Mouse (Mus musculus) pancreas, adult 10 weeks (tissue): Measurements from ENCODE around the gene Rpl36a. TPM values are rescaled to one million over a fixed set of nuclear protein-coding genes. Genes with fewer than 3 reads are reported as not detected.

ENCODE experiments used
- polyA plus RNA-seq: library from polyadenylated mRNA; stranded (reverse); fragments of 350-450 nt; fragmentation: Illumina TruSeq; extraction: RNeasy Lipid Tissue Mini Kit (QIAGEN cat#74804); gene quantifications from one replicate; pipeline ENCODE4 v1.2.3, GENCODE M21; 2015; ENCODE audit warnings: low read depth, low replicate concordance; ENCODE audit not compliant: insufficient read depth

Rpl36a gene
- 473 TPM for polyA plus RNA-seq

DNA sequence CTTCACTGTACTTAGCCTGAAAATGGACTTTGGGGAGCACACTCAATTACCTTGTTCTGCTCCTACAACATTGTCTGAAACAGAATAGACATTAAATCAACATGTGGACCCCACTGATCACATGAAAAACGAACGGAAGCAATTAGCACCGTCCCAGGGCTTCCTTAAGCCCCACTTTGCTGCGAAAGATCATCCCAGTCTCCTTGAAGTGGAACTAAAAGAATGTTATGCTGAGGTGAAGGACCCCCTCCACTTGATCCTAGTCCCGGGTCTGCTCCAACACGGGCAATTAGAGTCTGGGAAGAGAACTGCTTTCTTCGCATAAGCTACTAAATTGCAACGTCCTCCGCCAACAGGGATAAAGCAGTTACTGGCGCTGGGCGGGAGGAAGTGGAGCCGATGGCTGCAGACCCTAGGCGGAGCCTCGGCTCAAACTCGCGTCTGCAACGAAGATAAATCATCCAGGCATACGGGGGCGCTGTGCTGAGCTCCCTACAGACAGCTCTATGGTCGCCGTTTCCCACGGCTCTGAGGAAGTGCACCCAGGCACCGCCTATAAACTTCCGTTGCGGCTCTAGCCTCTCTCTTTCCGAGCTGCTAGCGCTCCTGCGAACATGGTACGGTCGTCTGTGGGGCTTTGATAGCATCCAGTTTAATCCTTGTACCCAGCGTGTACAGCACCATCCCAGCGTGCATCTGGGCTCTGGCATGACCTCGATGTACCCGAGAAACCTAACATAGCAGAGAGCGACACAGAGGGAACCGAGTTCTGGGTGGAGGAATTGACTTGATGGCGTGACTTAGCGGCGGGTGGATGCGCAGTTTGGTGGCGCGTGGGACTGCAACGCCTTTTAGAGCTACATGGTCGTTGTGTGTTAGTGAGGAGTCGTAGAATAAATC is at the start of gene Rpl36a:
Gene Rpl36a, plus strand, starts transcription at position 552 of the 900 bp plus-strand sequence.

DNA sequence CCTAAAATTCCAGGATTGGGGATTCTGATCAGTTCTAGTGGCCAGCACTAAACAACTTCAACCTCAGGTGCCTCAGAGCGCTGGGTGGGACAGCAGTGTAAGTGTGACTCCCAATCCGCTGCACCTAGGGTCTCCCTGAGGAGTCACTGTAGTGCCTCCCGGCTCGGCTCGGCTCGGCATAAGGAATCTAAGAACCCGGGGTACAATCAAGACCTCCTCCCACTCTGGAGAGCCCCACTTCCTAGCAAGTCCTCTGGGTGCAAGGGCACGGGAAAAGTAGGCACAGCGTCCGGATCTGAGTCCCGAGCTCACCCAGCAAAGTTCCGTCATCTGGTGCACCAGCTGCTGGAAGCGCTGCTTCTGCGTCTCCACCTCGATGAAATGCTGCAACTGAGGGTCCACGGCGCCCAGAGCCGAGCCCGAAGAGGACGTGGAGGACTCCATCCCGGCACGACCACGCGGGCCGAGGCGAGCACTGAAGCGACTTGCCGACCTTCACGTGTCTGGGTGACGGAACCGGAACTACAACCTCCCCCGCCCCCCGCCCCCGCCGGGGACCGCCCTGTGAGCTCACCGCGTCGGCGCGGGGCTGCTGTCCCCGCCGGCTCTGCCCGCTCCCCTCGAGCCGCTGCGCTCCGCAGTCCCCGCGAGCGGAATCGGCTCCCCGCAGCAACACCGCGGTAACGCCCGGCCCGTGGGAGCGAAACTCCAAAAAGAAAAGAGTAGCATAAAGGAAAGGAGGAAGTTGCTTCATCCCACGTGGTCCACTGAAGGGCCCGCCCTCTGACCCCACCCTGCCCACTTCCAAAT is 44.1 kb upstream of the Rpl36a start, which contains the start of gene Timm8a1:
Gene Timm8a1, minus strand, starts transcription at position 721 of the 810 bp plus-strand sequence.

DNA sequence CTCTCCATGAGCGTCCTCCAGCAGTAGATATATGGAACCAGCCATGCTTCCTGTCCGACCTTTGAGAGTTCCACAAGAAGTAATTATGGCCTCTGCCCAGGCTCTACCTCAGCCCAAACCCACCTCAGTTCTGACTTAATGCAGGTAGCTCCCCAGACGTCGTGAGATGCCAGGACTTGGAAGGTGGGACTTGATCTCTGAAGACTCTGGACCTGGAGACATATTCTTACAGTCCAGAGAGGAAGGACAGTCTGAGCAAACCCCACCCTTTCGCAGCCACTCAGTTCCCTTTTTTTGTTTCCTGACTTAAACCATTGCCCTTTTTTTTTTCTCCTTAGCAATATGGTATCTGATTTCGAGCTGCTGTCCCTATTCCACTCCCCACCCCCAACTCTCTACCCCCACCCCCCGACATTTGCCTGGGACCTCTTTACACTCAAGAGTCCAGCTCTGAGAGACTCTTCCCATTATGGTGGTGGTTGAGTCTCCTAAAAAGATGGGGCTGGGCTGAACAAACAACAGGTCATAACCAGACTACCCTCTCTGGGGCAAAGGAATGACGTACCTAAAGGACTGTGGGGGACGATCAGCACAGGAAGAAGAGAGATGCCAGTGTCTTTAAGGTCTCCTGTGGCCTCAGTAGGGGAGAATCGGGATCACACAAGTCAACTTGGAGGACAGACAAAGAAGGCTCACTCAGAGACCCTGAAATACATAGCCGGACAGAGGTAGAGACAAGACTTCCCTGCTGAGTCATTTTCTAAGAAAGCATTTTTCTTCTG is 2.4 kb upstream of the Rpl36a start, which contains the start of gene Btk:
Gene Btk, minus strand, starts transcription at position 683 of the 782 bp plus-strand sequence.

DNA sequence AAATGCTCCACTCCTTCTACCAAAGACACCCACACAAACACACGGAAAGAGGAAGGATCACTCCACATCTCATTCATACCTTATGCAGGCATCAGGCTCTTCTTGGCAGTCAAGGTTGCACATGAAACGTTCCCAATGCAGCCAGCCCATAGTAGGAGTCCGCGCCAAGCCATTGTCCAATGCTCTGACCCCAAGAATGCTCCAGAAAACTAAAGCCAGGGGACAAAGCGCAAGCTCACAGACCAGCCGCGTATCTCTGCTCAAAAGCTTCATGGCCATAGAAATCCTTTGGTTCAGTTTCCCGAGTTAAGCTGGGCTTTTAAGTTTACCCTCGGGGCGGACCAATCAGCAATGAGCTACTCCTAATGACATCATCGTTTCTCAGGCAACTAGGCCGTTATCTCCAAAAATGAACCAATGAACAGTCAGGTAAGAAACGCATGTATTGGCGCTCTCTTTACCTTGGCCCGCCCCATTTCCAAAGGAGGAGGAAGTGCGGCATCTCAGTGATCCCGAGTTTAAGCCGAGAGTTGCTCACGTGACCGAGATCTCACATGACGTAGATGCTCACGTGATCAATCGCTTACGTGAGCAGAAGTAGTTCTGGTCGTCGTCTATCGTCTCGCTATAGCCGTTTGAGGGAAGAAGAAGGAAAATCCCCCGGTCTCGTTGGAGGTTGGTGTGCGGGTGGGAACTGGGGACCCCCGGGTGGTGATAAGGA is 15.4 kb downstream of the Rpl36a start, which contains the start of the genes Gla and Hnrnph2:
Gene Gla, minus strand, starts transcription at position 467 of the 721 bp plus-strand sequence.
Gene Hnrnph2, plus strand, starts transcription at position 521 of the 721 bp plus-strand sequence.

Other genes starting within 250 kb of the Rpl36a start
- gene Drp2, start 181.1 kb upstream of the Rpl36a start, polyA plus RNA-seq = 0.18 TPM
- gene Taf7l, start 109.2 kb upstream of the Rpl36a start, polyA plus RNA-seq = not detected
- gene Timm8a1, start 43.8 kb upstream of the Rpl36a start, polyA plus RNA-seq = 4.6 TPM
- gene Btk, start 2.1 kb upstream of the Rpl36a start, polyA plus RNA-seq = 1.3 TPM
- 1.7 TPM for gene Gla, start 15.5 kb downstream of the Rpl36a start, polyA plus RNA-seq
- 15.3 TPM for gene Hnrnph2, start 15.5 kb downstream of the Rpl36a start, polyA plus RNA-seq
- gene Armcx4, start 100.9 kb downstream of the Rpl36a start, polyA plus RNA-seq = 1.00 TPM
- 5.2 TPM for gene Armcx1, start 132.3 kb downstream of the Rpl36a start, polyA plus RNA-seq
- gene Armcx6, start 165.8 kb downstream of the Rpl36a start, polyA plus RNA-seq = 1.3 TPM
- 15.3 TPM for gene Armcx3, start 170.9 kb downstream of the Rpl36a start, polyA plus RNA-seq
- 6.6 TPM for gene Armcx2, start 223.6 kb downstream of the Rpl36a start, polyA plus RNA-seq